Mouse (Mus musculus) erythroblast, embryonic 14.5 days (primary cell): ENCODE results near the gene Ppp1r9a.

Source experiments
- GATA1 ChIP-seq: IDR thresholded peaks from 2 replicates; pipeline ENCODE4 v1.6.1; 2012; ENCODE audit warnings: low read length, inconsistent platforms, mixed read lengths
- TAL1 ChIP-seq: IDR thresholded peaks from 3 replicates; pipeline ENCODE4 v1.6.1; 2012; ENCODE audit warnings: low read length, inconsistent platforms, mixed read lengths

- no peak for TF ChIP-seq GATA1
- TF ChIP-seq TAL1, result no peak
Measured at GRCm38 (mm10) chr6:5099842-5100241, 197.1 kb downstream of the Ppp1r9a start.
